Mouse (Mus musculus) CH12.LX (cell line): Measurements from ENCODE around the gene Cox6a1. TPM values are rescaled to one million over a fixed set of nuclear protein-coding genes. Genes with fewer than 3 reads are reported as not detected.

Experiments used
- DNase-seq: peaks from one replicate; pipeline ENCODE4 v3.0.0-alpha.2; 2013; ENCODE audit errors: extremely low read depth
- H3K27ac ChIP-seq: 2 replicates; pipeline ENCODE4 v1.5.1; 2012; ENCODE audit warnings: low read depth, mild to moderate bottlenecking, control low read depth, moderate library complexity; ENCODE audit not compliant: insufficient read depth
- H3K27me3 ChIP-seq: replicated peaks from 2 replicates; pipeline ENCODE3; 2012; ENCODE audit warnings: inconsistent platforms
- H3K36me3 ChIP-seq, 2 experiments: replicated peaks in 1 of 2; 2 replicates each; pipeline versions ENCODE3 to v1.6.1; 2012; ENCODE audit warnings: inconsistent platforms in 1 of 2, low read length in 1 of 2, mild to moderate bottlenecking in 1 of 2, mixed read lengths in 1 of 2, moderate library complexity in 1 of 2; ENCODE audit not compliant: control insufficient read depth in 1 of 2, insufficient read depth in 1 of 2
- H3K4me1 ChIP-seq, 2 experiments: 2 replicates each; pipeline ENCODE4 v1.6.1; 2012; ENCODE audit warnings: inconsistent platforms in 1 of 2, moderate library complexity in 1 of 2; ENCODE audit not compliant: insufficient read depth in 2 of 2, control insufficient read depth in 1 of 2
- H3K4me2 ChIP-seq: 2 replicates; pipeline ENCODE4 v1.6.1; 2012; ENCODE audit warnings: low read depth, mild to moderate bottlenecking, control low read depth; ENCODE audit not compliant: poor library complexity, insufficient read depth, severe bottlenecking
- H3K4me3 ChIP-seq, 3 experiments: fragments of 150-350 bp in 1 of 3; sonication (generic) in 1 of 3; replicated peaks in 1 of 3; 2 replicates each; pipeline versions ENCODE3 to v1.5.1; 2011 to 2012; ENCODE audit warnings: low read depth in 2 of 3, low read length in 2 of 3, mild to moderate bottlenecking in 2 of 3, moderate library complexity in 2 of 3, control low read depth in 1 of 3, improper control_type of control experiment in 1 of 3, inconsistent platforms in 1 of 3, mixed read lengths in 1 of 3; ENCODE audit not compliant: poor library complexity in 1 of 3
- H3K79me2 ChIP-seq: replicated peaks from 2 replicates; pipeline ENCODE4 v1.6.1; 2012; ENCODE audit warnings: mild to moderate bottlenecking, moderate library complexity; ENCODE audit not compliant: control insufficient read depth, poor library complexity, insufficient read depth, severe bottlenecking; ENCODE audit errors: extremely low read depth
- H3K9ac ChIP-seq: 2 replicates; pipeline ENCODE4 v1.6.1; 2012; ENCODE audit warnings: low read depth, mild to moderate bottlenecking, control low read depth, moderate library complexity; ENCODE audit not compliant: insufficient read depth
- H3K9me3 ChIP-seq: replicated peaks from 2 replicates; pipeline ENCODE3; 2012; ENCODE audit warnings: low read length, inconsistent platforms, mixed read lengths
- BHLHE40 ChIP-seq: IDR thresholded peaks from 2 replicates; pipeline ENCODE4 v1.6.1; 2011; ENCODE audit warnings: mild to moderate bottlenecking, low read depth, low read length, improper control_type of control experiment
- CHD1 ChIP-seq: IDR thresholded peaks from 2 replicates; pipeline ENCODE4 v1.6.1; 2012; ENCODE audit warnings: low read depth, low read length, improper control_type of control experiment, inconsistent platforms
- CTCF ChIP-seq, 2 experiments: IDR thresholded peaks in 1 of 2; conservative IDR thresholded peaks in 1 of 2; 2 replicates each; pipeline ENCODE4 v1.5.1; 2011 to 2012; ENCODE audit warnings: low read depth in 2 of 2, low read length in 2 of 2, improper control_type of control experiment in 1 of 2, inconsistent platforms in 1 of 2, mild to moderate bottlenecking in 1 of 2, moderate library complexity in 1 of 2
- E2F4 ChIP-seq: IDR thresholded peaks from 2 replicates; pipeline ENCODE4 v1.6.1; 2011; ENCODE audit warnings: low read depth, low read length, improper control_type of control experiment; ENCODE audit not compliant: insufficient replicate concordance
- ELF1 ChIP-seq: IDR thresholded peaks from 2 replicates; pipeline ENCODE4 v1.6.1; 2014; ENCODE audit warnings: low read depth, mild to moderate bottlenecking, inconsistent platforms, low read length, improper control_type of control experiment
- GABPA ChIP-seq: IDR thresholded peaks from 2 replicates; pipeline ENCODE4 v1.6.1; 2012; ENCODE audit warnings: low read depth, low read length, improper control_type of control experiment, inconsistent platforms; ENCODE audit not compliant: insufficient replicate concordance
- HCFC1 ChIP-seq: IDR thresholded peaks from 2 replicates; pipeline ENCODE4 v1.6.1; 2012; ENCODE audit warnings: low read depth, mild to moderate bottlenecking, inconsistent platforms, low read length, improper control_type of control experiment
- IRF4 ChIP-seq: IDR thresholded peaks from 2 replicates; pipeline ENCODE4 v1.6.1; 2014; ENCODE audit warnings: low read depth, mild to moderate bottlenecking, inconsistent platforms, low read length, improper control_type of control experiment
- JUND ChIP-seq: conservative IDR thresholded peaks from 2 replicates; pipeline ENCODE4 v1.6.1; 2011; ENCODE audit warnings: low read depth, low read length, improper control_type of control experiment
- MAZ ChIP-seq: IDR thresholded peaks from 2 replicates; pipeline ENCODE4 v1.6.1; 2012; ENCODE audit warnings: low read depth, mild to moderate bottlenecking, inconsistent platforms, low read length, improper control_type of control experiment, moderate library complexity
- MEF2A ChIP-seq: IDR thresholded peaks from 2 replicates; pipeline ENCODE4 v1.6.1; 2014; ENCODE audit warnings: low read depth, mild to moderate bottlenecking, inconsistent platforms, low read length, improper control_type of control experiment, borderline replicate concordance
- MXI1 ChIP-seq: IDR thresholded peaks from 2 replicates; pipeline ENCODE4 v1.6.1; 2011; ENCODE audit warnings: mild to moderate bottlenecking, low read depth, low read length, improper control_type of control experiment
- MYC ChIP-seq: IDR thresholded peaks from 2 replicates; pipeline ENCODE4 v1.6.1; 2011; ENCODE audit warnings: low read depth, mild to moderate bottlenecking, improper control_type of control experiment, low read length
- NRF1 ChIP-seq: IDR thresholded peaks from 2 replicates; pipeline ENCODE4 v1.6.1; 2014; ENCODE audit warnings: low read depth, mild to moderate bottlenecking, inconsistent platforms, low read length, improper control_type of control experiment, moderate library complexity
- POLR2A ChIP-seq: IDR thresholded peaks from 2 replicates; pipeline ENCODE4 v1.6.1; 2011; ENCODE audit warnings: low read depth, mild to moderate bottlenecking, improper control_type of control experiment, low read length
- POLR2AphosphoS2 ChIP-seq: IDR thresholded peaks from 2 replicates; pipeline ENCODE4 v1.6.1; 2011; ENCODE audit warnings: low read depth, low read length, improper control_type of control experiment
- RCOR1 ChIP-seq: conservative IDR thresholded peaks from 2 replicates; pipeline ENCODE4 v1.6.1; 2012; ENCODE audit warnings: low read depth, mild to moderate bottlenecking, inconsistent platforms, low read length, improper control_type of control experiment
- SMC3 ChIP-seq: IDR thresholded peaks from 2 replicates; pipeline ENCODE4 v1.6.1; 2011; ENCODE audit warnings: low read depth, low read length, improper control_type of control experiment
- TCF12 ChIP-seq: IDR thresholded peaks from 2 replicates; pipeline ENCODE4 v1.6.1; 2014; ENCODE audit warnings: low read depth, mild to moderate bottlenecking, inconsistent platforms, low read length, improper control_type of control experiment
- UBTF ChIP-seq: IDR thresholded peaks from 2 replicates; pipeline ENCODE4 v1.6.1; 2012; ENCODE audit warnings: low read depth, mild to moderate bottlenecking, inconsistent platforms, low read length, improper control_type of control experiment, moderate library complexity
- USF1 ChIP-seq: IDR thresholded peaks from 2 replicates; pipeline ENCODE4 v1.6.1; 2014; ENCODE audit warnings: low read depth, mild to moderate bottlenecking, inconsistent platforms, low read length, improper control_type of control experiment
- USF2 ChIP-seq: conservative IDR thresholded peaks from 2 replicates; pipeline ENCODE4 v1.6.1; 2011; ENCODE audit warnings: low read depth, low read length, improper control_type of control experiment
- ZNF384 ChIP-seq: IDR thresholded peaks from 2 replicates; pipeline ENCODE4 v1.6.1; 2012; ENCODE audit warnings: low read depth, low read length, improper control_type of control experiment, inconsistent platforms
- dilution Hi-C: fragments of 300-500 bp; cut with MboI; formaldehyde crosslinking; loops from 2 replicates; pipeline ENCODE4 v1.14.3; 2020; ENCODE audit warnings: low sequenced_read_pairs; ENCODE audit not compliant: extremely low pct_unique_long_range_greater_than_20kb, extremely low pct_ligation_motif_present
- in situ Hi-C: fragments of 300-500 bp; cut with MboI; formaldehyde crosslinking; loops from 3 replicates; pipeline ENCODE4 v1.14.3; 2019; ENCODE audit warnings: low sequenced_read_pairs, low pct_ligation_motif_present, low pct_unique_long_range_greater_than_20kb, mixed read lengths
- polyA plus RNA-seq: library from polyadenylated mRNA; unstranded; fragments of >175 nt; gene quantifications from 2 replicates; pipeline ENCODE4 v1.2.1, GENCODE M21; 2012; ENCODE audit warnings: low read depth; ENCODE audit not compliant: insufficient read length
- total RNA-seq, 2 experiments: library from RNA; depleted of rRNA; stranded (reverse); fragments of 300-350 nt in 1 of 2; fragments of >200 nt in 1 of 2; gene quantifications; 2 replicates each; pipeline ENCODE4 v1.2.3; 2012 to 2014

The Cox6a1 gene
- total and polyA plus RNA-seq, 3 experiments = 257 to 673 (median 612) TPM

DNA sequence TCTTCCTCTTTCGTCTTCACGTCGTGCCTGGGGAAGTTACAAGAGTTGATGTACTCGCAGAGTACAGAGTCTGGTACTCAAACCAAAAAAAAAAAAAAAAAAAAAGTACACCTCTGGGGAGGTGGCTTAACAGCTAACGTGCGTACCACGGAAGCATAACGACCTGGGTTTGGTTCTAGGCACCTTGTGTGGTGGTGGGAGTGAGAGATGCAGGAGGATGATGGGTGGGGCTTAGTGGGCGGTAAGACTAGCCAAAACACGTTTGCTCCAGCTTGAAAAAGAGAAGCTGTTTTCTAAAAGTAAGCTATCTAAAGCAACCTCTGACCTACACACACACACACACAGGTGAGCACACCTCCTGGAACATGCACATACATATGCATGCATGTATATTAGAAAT is 46.1 kb upstream of the Cox6a1 start:
- peaks cover 0 to 39% of the 10 kb centered on the region in 2 experiments for H3K36me3 ChIP-seq
- H3K9ac ChIP-seq = no peak overlapping the region
- H3K27ac ChIP-seq = no peak overlapping the region
- in situ Hi-C loops = no loop called here
- H3K27me3 ChIP-seq = no peaks in the 10 kb centered on the region
- H3K4me2 ChIP-seq = no peak overlapping the region
- TF ChIP-seq UBTF (no peak), USF1 (no peak), CTCF (conservative IDR thresholded peaks at IDR 0.05 in 1 of 2, IDR thresholded peaks at IDR 0.05 in 1 of 2; ENCODE audit: low read depth in 2 of 2, low read length in 2 of 2) (no peak), SMC3 (no peak), ELF1 (no peak), IRF4 (no peak), MYC (no peak), BHLHE40 (no peak), GABPA (no peak), E2F4 (no peak), HCFC1 (no peak)
- DNase-seq = no peak
- H3K4me3 ChIP-seq = no peak overlapping the region
- H3K79me2 ChIP-seq = no peaks in the 10 kb centered on the region
- H3K9me3 ChIP-seq = no peaks in the 10 kb centered on the region
- peaks cover 0 to 15% of the 10 kb centered on the region in 2 experiments; a peak in 1 of 4 replicates for H3K4me1 ChIP-seq
- dilution Hi-C loops = no loop called here

DNA sequence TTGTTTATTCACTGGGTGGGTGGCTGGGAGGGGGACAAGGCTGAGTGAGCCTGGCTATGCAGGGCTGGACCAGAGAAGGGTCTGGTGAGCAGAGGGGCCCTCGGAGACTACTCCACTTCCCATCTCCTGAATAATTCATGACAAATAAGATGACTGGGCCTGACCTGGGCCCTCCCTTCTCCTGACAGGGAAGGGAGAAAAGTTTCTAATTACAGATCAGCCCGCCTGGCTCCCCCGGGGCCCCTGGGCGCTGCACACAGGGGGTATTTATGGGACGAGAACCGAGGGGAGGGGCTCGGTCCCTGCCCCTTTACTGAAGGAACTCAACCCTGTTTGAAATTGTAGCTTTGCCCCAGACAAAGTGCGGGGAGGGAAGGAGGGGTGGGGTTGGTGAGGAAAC is 45.4 kb upstream of the Cox6a1 start:
- Histone ChIP-seq H3K9me3 (no peaks in the 10 kb centered on the region), H3K79me2 (no peaks in the 10 kb centered on the region), H3K4me1 (peaks cover 0 to 15% of the 10 kb centered on the region in 2 experiments; a peak in 1 of 4 replicates), H3K27me3 (no peaks in the 10 kb centered on the region), H3K4me2 (no peak overlapping the region), H3K36me3 (peaks cover 0 to 43% of the 10 kb centered on the region in 2 experiments), H3K9ac (no peak overlapping the region), H3K27ac (no peak overlapping the region), H3K4me3 (no peak overlapping the region)
- TF ChIP-seq TCF12 = no peak
- no peak for TF ChIP-seq ELF1
- TF ChIP-seq MYC = no peak
- TF ChIP-seq HCFC1 = no peak
- TF ChIP-seq USF2 = no peak
- no peak for TF ChIP-seq RCOR1
- no peak for TF ChIP-seq CHD1
- TF ChIP-seq SMC3 = no peak
- TF ChIP-seq UBTF = no peak
- TF ChIP-seq MAZ = no peak
- TF ChIP-seq USF1 = no peak
- TF ChIP-seq GABPA = no peak
- no peak for TF ChIP-seq NRF1
- TF ChIP-seq ZNF384 = no peak
- no peak for TF ChIP-seq JUND
- no peak for TF ChIP-seq MEF2A
- no peak for TF ChIP-seq POLR2AphosphoS2
- TF ChIP-seq POLR2A = no peak
- TF ChIP-seq MXI1 = no peak
- DNase-seq = no peak
- dilution Hi-C loops (no loop called here), in situ Hi-C loops (no loop called here)
